Mouse (Mus musculus) gastrocnemius, adult 18-20 months (tissue): Measurements from ENCODE around the gene Antxr1. TPM values are rescaled to one million over a fixed set of nuclear protein-coding genes. Genes with fewer than 3 reads are reported as not detected.

Experiments used
- DNase-seq: peaks from one replicate; pipeline ENCODE4 v3.0.0; 2021; ENCODE audit warnings: low spot score
- total RNA-seq, 2 experiments: library from RNA; stranded (reverse); gene quantifications; 2 replicates each; pipeline ENCODE4 v1.2.3; 2021

Antxr1 gene
- total RNA-seq, 2 experiments from 2014 or later = 5.7 to 7.3 TPM

DNA sequence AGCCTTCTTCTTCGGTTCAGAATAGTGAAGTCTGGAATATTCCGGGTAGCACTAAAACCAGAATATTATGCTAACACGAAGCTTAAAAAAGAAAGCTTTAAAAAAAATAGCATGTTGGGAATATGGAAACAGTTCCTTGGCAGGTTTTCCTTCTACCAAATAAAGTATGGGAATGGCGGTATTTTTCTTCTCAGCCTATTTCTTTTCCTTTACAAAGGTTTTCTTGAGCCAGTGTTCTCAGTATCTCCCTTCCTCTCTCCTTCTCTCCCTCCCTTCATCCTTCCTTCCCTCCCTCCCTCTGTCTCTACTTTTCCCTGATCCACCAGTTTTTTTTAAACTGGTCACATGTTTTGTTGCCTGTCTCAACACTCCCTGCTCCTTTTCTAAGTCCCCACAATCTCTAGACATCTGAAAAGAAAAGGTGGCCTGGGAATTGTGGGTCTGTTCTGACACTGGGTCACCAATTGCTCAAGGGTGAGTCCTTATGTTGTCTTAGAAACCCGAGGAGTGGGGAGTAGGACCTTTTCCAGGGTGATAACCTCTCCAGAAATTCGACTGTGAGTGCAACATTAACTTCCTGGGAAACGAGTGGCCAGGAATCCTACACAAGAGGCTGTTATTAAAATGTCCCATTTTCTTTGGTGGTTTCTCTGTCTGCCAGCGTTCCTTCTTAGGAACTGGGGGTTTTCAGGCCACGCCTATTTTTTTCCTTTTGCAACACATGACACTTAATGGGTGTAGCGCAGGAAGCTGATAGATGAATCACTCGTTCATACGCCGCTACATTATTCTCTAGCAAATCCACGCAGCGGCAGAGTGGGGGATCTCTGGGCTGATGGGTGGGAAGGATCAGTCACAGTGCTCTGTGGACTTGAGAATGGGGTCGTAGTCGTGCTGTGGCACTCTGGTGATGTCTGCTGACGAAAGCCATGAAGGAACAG is 42.4 kb downstream of the Antxr1 start:
- DNase-seq = no peak

DNA sequence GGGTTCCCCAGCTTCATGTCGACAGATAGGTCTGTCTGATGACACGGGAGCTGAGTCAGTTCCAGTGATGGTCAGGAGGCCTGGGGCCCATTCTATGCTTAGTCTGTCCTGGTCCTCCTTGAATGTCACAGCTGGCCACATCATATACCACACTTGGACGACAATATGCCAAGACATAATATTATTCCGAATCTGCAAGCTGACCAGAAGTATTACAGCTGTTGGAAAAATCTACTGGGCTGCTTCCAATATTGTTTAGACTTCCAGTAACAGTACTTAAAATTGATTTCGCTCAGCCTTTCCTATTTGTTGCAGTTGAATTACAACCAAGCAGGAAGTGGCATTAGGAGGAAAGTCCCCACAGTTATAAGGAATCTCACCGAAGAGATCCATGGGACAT is 48.4 kb downstream of the Antxr1 start:
- DNase-seq = no peak

DNA sequence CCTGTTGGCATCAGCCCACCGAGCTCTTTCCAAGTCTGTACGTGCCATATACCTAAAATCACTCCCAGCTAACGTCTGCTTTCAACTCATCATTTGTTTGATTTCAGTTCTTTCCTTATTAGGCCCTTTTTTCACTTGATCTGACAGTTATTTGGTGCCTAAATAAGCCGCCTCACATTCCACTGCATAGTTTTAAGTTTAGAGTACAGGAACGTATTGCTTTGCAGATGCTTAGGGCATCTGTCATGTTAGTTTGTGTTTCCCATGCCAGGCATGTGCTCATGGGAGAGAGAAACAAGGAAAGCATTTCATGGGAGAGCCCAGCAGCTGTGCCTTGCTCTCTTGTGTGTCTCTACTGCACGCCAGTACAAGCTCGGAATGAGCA is 50.3 kb downstream of the Antxr1 start:
- DNase-seq = no peak

DNA sequence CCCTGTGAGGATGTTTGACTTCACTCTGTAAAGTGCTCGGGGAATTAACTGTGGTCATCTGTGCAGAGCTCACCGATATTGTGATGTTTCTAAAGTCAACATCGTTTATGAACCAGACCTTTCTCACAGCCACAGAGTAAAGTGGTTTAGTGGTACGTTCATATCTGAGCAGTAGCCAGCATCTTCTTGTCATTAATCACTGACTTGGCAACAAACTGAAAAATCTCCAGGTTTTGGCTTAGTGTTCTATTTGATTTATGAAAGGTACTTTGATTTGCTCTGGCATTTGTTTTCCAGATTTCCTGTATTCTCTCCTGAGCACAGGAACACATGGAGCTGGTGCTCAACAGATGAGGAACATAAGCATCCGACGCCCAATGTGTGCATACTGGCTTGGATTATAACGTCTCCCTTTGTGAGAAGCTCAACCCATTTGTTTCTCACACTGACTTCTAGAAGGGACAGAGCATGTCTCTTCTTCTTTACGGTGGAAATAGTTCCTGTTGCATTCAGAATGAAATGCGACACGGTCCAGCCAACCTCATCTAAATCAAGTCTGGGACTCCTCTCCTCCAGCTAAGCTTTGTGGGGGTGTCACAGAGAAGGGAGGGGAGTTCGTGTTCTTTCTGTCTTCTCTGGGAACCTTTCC is 50.8 kb downstream of the Antxr1 start:
- DNase-seq = no peak

DNA sequence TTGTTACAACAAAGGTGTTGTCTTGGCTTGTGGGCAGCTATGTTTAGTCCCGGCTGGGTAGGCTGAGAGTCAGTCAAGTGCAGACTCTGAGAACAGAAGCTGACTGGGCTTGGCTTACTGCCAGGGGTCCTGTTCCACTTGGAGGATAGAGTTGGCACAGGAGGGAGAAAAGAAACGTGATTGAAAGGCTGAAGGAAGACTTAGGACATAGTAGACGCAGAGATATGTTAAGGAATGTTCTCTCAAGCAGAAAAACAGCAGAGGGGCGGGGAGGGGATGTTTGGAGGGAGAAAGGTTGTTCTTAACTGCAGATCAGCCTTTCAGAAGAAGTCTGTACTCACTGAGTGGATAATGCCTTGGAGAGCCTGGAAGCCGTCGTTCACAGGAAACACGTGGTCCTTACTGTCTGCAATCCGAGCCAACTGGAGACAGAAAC is 53.3 kb downstream of the Antxr1 start:
- peak; percentile 32 for DNase-seq

DNA sequence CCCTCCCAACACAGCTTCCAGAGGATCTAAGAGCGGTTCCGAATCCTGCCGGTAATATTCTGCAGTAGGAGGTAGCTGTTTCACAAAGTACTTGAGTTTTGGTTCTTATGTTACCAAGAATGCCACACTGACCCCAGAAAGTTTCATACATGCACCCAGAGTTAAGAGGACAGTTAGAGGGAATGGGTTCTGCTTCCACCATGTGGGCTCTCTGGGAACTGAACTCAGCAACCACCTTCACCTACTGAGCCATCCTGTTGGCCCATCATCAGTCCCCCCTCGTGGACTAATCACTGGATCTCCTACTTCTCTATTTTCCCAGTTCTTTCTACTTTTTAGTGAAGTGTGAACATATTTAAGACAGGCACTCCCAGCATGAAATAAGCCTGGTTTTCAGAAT is 53.9 kb downstream of the Antxr1 start:
- DNase-seq = no peak

DNA sequence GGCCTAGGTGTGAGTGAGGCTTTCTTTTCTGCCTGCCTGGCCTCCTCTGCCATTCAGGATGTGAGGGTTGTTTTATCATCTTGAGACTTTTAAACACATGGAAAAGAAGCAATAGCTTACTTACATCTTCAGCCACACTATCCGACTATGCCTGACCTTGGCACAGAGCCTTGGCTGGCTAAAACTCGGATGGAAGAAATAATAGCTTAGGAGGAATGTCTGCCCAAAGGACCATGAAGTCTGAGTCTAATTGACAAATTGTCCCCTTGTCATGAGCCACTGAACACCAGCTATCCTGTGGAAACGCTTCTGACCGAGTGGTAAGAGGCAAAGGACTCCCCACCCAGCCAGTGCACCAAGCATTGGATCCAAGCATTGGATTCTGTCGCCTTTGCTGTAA is 57.5 kb downstream of the Antxr1 start:
- no peak for DNase-seq

DNA sequence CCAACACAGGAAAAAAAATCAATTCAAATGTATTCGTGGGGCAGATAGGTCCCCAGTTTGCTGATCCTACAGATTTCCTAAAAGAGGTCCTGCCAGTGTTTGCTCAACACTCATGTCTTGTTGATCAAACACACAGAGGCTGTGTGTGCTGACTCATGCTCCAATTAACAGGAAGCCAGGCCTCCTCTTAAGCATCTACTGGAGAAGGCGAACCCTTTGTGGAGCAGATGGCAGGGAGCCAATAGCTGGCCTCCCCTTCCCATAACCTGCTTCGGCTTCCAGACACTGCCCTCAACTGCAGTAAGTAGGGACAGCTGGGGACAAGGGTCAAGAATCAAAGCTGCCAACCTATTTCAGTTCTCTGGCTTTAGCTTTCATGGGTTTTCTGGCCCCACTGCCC is 58.1 kb downstream of the Antxr1 start:
- DNase-seq = no peak

DNA sequence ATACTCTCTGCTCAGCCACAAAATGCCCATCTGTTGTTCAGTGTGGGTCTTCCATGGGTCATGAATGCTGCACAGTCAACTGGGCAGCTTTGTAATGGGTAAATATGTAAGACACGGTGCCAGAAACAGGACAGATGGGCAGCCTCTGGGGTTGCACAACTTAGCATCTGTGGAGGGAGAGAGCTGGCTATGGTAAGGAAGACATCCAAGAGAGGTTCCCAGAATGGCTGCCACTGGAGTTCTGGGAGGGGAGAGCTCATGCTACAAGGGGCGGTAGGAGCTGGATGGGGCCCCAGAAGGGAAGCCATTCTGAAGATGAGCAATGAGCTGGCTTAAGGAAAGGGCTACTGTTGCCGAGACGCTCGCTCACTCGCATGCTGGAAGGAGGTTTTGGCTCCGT is 58.7 kb downstream of the Antxr1 start:
- no peak for DNase-seq

DNA sequence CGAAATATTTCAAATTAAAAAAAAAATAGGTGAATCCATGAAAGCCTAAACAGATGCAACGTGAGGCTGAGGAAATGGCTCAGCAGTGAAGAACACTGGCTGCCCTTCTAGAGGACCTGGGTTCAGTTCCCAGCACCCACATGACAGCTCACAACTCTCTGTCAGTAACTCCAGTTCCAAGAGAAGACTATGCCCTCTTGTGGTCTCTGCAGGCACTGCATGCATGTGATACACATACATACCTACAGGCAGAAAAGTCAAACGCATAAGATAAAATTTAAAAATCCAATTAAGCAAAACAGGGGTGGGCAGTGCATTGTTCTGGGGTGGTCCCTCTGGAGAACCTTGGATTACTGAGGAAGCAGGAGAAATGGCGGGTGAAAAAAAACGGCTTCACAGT is 60.8 kb downstream of the Antxr1 start:
- no peak for DNase-seq

DNA sequence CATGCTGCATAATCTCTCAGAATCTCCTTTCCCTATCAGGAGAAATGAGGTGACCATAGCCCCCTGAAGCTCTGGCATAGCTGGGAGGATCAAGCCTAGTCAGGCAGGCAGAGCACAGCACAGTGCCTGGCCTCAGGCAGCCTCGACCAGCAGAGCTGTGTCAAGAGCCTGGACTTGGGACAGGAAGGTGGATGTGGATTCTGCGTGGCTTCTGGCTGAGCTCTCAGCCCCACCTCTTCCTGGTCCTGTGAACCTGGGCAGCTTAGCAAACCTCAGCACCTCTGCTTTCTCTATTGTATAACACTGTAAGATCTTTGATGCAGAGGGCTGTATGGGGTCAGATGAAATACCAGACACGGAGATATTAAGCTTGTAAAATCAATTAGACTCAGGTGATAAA is 61.8 kb downstream of the Antxr1 start:
- DNase-seq = no peak

DNA sequence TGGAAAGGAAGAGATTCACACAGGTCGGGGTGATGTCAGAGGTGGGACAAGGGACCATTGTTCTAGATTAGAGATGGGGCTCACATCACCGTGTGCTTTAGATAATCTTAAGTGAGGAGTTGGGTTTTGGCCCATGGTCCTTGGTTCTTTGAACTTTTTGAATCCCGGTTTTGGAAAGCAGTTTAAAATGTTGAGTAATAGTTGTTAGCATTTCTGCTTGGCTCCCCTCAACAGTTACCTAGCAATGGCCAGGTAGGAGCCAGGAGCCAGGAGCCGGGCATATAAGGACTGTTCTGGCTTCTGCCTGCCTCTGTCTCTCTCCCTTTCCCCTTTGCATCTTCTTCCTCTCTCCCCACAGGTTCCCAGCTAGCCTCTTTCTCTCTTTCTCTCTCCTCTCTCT is 62.5 kb downstream of the Antxr1 start:
- no peak for DNase-seq

DNA sequence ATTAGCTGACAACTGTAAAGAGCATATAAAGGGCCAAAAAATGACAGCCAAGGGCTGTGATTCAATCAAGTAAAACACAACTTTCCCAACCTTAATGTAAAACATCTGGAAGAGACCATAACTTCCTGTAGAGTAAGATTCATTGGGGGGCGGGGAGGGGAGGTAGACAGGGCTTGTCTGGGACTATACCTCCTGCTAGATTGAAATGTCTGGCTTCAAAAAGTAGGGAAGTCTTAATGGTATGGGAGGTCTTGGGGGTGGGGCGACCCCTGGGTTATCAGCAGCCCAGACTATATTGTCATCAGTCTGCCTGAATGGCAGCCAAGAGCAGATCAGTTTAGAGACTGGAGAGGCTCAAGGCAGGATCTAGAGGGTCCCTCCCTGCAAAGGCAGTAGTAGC is 63.4 kb downstream of the Antxr1 start:
- no peak for DNase-seq

DNA sequence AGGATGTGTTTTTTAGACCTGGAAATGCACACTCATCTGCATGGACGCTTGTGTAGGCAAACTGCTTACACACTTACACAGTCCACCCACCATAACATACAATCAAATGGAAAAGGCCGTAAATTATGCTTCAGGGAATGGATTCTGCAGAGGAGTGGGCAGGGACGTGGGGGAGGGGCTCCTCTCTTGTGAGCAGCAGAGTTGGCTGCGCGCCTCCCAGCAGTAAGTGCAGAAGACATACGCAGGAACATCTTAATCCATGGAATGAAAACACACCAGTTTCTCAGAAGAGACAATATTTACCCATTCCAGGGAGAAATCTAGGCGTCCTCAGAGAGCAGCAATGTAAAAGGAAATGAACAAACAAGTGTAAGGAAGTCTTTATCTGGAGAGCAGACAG is 65.2 kb downstream of the Antxr1 start:
- DNase-seq = no peak

DNA sequence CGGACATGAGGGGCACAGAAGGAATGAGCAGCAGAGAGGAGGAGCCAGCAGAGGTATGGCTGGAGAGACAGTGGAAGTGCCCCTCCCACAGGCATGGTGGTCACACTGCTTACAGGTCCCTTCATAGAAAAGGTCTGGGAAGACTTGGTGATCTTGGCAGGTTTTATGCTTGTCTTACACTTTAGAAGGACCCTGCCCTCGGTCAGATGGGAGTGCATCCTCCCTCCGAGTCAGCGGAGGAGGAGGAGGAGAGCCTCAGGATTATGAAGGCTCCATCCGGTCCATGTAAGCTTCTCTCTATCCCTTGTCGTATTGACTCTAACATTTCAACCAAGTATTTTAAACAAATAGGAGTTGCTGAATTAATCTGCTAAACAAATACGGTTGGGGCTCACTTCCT is 65.7 kb downstream of the Antxr1 start:
- DNase-seq = no peak

DNA sequence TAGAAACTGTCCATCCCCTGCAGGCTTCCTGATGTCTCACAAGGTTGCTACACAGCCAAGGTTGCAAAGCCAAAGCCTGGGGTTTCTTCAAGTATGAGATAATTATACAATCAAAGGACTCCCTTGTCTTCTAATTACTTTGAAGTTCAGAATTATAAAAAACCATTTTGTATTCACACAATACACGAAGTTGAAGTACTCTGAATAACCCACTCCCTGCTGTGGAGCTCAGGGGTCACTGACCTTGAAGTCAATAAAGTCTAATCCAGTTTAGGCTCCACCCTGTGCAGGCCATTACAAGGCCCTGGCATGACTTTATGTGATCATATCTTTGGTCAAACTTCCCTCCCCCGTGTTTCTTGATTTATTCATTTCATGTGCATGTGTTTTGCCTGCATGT is 73.0 kb downstream of the Antxr1 start:
- DNase-seq = no peak

DNA sequence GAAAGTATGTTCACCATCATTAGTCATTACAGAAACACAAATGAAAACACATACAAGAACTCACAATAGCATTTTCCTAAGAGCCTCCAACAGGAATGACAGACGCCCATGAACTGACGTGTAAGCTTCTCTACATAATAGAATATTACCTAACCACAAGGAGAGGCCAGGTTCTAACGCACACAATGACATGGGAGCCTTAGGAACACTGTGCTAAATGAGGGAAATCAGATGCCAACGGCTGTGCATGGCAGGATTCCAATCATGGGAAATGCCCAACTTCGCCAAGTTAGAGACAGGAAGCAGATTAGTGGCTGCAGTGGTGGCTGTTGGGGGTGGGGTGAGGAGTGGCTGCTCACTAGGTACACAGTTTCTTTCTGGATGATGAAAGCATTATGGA is 76.6 kb downstream of the Antxr1 start:
- no peak for DNase-seq

DNA sequence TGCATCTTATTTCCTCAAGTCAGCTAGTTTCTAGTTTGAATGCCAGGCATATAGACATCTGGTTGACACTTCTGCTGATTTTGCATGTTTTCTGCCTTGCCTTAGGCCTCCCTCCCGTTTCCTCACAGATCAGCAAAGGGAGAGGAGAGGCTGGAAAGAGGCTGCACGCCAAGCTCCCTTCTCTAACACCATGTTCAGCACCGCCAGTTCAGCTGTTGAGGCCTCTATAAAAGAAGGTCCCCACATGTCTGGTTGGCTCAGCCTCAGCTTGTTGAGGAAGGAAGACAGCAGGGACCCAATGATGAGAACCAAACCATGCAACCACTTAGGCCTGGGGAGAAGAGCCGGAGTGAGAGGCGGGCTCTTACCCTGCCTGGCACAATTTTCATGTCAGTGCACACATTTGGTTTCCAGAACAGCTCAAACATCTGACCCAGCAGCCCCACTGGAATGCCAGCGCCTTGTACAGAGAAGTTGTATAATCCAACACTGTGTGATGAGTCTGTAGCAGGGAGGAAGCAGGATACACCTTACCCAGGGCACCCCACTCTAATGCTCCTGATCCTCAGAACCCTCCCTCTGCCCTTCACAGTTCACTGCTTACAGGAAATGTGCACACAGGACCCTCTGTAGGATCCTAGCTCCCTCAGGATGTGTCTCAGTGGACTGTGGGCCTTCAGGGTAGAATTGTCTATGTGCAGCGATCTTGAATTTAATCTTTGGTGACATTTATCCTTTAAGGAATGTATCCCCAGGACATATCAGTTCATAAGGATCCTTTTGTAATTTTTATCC is 77.4 kb downstream of the Antxr1 start:
- DNase-seq = no peak

DNA sequence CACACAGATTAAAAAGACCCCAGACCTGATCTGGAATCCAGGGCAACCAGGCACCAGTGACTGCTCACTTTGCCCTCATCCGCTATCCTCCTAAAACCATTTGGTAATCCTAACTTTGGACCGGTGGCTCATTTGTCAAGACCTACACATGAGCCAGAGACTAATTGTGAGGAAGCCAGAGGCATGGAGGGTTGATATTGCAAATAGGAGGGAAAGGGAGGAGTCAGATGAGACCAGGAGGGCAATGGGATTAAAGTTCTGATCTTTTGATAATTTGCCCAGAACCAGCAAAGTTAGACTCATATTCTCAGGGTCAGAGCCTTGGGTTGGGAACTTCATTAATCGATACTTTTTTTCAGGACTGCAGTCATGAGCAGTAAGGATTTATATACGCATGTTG is 78.2 kb downstream of the Antxr1 start:
- DNase-seq = no peak

DNA sequence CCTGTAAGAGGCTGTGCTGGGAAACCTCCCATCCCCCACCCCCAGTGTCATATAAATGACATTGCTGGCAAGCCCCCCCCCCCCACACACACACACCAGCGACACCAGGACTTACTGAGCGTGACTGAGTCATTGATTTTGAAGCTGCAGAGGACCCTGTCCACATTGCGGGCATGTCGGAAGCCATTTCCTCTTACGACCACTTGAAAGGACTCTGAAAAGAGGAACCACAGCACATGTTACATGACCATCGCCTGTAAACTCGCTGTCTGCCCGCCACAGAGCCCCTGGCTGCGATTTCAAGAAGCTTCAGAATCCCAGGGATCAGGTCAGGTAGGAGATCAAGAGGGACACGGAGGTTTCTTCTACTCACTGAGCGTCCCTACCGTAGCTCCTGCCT is 80.0 kb downstream of the Antxr1 start:
- DNase-seq = no peak

DNA sequence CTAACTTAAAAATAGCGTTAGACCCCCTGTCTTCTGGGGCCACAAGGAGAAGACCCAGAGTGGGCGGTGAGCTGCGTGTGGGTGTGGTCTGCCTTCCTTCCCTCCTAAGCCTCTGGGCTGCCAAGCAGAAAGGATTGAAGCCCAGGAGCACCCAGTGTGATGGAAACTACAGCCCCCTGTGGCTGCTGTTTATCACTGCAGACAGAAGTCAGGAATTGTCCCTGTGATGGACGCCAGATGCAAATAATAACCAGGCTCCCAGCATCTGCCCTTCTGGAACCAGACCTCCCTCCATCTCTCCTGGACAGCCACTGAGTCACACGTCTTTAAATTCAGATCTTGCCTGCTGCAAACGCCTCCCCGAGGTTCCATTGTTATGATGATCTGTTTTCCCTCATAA is 80.9 kb downstream of the Antxr1 start:
- DNase-seq = no peak

DNA sequence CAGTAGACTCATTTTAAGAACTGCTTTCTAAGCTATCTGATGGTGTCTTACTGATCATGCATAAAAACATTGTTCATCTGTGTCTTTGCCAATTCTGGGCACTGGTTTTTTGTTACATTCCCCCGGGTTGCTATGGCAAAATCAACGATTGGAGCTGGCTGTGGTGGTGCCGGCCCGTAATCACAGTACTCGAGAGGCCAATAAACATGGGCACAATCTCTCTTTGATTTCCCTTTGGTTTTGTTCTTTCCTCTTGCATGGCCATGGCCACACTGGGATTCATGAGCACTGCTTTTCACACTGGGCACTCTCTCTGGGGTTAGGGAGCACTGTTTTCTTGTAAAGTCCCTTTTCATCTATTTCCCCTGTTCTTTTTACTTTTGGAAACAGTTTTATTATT is 83.9 kb downstream of the Antxr1 start:
- no peak for DNase-seq
